7 mouse cellular contexts compared by ENCODE assay signal in the genomic region with DNA sequence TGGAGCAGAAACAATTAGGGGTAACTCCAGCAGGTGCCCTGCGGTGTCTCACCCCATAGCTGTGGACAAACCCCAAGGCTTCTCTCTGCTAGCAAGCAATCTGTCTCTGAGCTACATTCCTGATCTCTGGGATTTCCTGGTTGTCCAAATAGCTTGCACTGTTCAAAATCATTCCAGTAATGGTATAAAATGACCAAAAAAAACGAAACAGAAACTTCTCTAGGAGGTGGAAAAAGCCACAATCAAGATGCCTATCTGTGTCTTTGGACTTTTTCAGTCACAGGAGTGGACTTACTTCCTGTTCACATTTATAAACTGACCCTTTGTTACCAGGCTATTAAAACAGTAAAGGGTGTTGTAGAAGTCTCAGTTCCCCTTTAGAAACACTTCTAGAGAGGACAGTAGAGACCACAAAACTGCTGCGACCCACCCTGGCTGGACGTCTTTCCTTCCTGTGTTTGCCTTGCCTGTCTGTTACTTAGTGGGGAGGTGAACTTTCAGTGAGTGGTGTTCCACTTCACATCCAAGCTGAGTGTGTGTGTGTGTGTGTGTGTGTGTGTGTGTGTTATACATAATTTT. TPM values are rescaled to one million over a fixed set of nuclear protein-coding genes. Genes with fewer than 3 reads are reported as not detected.
DNase-seq lines count a peak whose midpoint lies in the region; ATAC-seq and TF ChIP-seq lines count a peak whose summit lies in the region.

No protein-coding gene starts in this region.

- H3K9me3 ChIP-seq in lung, postnatal 0 days (ENCODE audit: low read length): no peaks in the 10 kb centered on the region
- H3K9me3 ChIP-seq in forebrain, postnatal 0 days (ENCODE audit: low read length): no peaks in the 10 kb centered on the region
- H3K9me3 ChIP-seq in stomach, postnatal 0 days (ENCODE audit: control insufficient read depth, low read length): no peaks in the 10 kb centered on the region

- H3K27me3 ChIP-seq in lung, postnatal 0 days (replicated peaks; ENCODE audit: insufficient read depth, low read length): no peaks in the 10 kb centered on the region
- no peaks in the 10 kb centered on the region for H3K27me3 ChIP-seq in forebrain, postnatal 0 days (ENCODE audit: insufficient read depth, low read length)
- no peaks in the 10 kb centered on the region for H3K27me3 ChIP-seq in stomach, postnatal 0 days (ENCODE audit: control insufficient read depth, insufficient read depth, low read length)

- H3K27ac ChIP-seq in lung, postnatal 0 days (ENCODE audit: low read length): no peak overlapping the region
- no peak overlapping the region for H3K27ac ChIP-seq in forebrain, postnatal 0 days (ENCODE audit: low read depth, low read length)
- peak overlapping the region; percentile 10; the same call in 1 of the 2 replicates for H3K27ac ChIP-seq in stomach, postnatal 0 days (replicated peaks)

- peak overlapping the region; percentile 46 for H3K4me2 ChIP-seq in lung, postnatal 0 days (replicated peaks; ENCODE audit: low read depth, low read length)
- H3K4me2 ChIP-seq in forebrain, postnatal 0 days (ENCODE audit: low read depth): peak overlapping the region; percentile 60
- H3K4me2 ChIP-seq in stomach, postnatal 0 days (replicated peaks; ENCODE audit: low read depth): peak overlapping the region; percentile 44

- no peak overlapping the region for H3K9ac ChIP-seq in lung, postnatal 0 days (replicated peaks; ENCODE audit: low read depth)
- peak overlapping the region; percentile 66 for H3K9ac ChIP-seq in forebrain, postnatal 0 days
- peak overlapping the region; percentile 35; the same call in 1 of the 2 replicates for H3K9ac ChIP-seq in stomach, postnatal 0 days (ENCODE audit: low read length)

- no peak for TF ChIP-seq CTCF in lung, postnatal 0 days (IDR thresholded peaks at IDR 0.05)
- no peak for TF ChIP-seq CTCF in lung, adult 2 months (IDR thresholded peaks at IDR 0.05; ENCODE audit: insufficient read depth, low read length)
- TF ChIP-seq CTCF in forebrain, postnatal 0 days (IDR thresholded peaks at IDR 0.05; ENCODE audit: low read depth): no peak
- TF ChIP-seq CTCF in stomach, postnatal 0 days (IDR thresholded peaks at IDR 0.05; ENCODE audit: low read depth): no peak

- H3K4me1 ChIP-seq in lung, postnatal 0 days (ENCODE audit: insufficient read depth, low read depth, low read length): no peaks in the 10 kb centered on the region
- H3K4me1 ChIP-seq in lung, adult 2 months (ENCODE audit: control insufficient read depth, insufficient read depth, low read length): peaks cover 4% of the 10 kb centered on the region; the same call in 1 of the 2 replicates
- H3K4me1 ChIP-seq in forebrain, postnatal 0 days (ENCODE audit: insufficient read depth): peaks cover 11% of the 10 kb centered on the region; the same call in 1 of the 2 replicates
- 0 out of 2 replicates have a peak, but pooled peaks cover 2% of the 10 kb centered on the region for H3K4me1 ChIP-seq in stomach, postnatal 0 days (replicated peaks; ENCODE audit: control insufficient read depth, insufficient read depth)

- TF ChIP-seq POLR2A in lung, adult 2 months (IDR thresholded peaks at IDR 0.05; ENCODE audit: borderline replicate concordance, extremely low read depth, low read depth, low read length): no peak

- no peak overlapping the region for H3K4me3 ChIP-seq in lung, postnatal 0 days (ENCODE audit: low read depth, low read length)
- no peak overlapping the region for H3K4me3 ChIP-seq in lung, adult 2 months (replicated peaks; ENCODE audit: extremely low read depth, low read depth, low read length)
- H3K4me3 ChIP-seq in forebrain, postnatal 0 days (ENCODE audit: low read depth, low read length): peak overlapping the region; percentile 43; the same call in 1 of the 2 replicates
- no peak overlapping the region; the same call in 1 of the 2 replicates for H3K4me3 ChIP-seq in stomach, postnatal 0 days (ENCODE audit: low read depth, low read length)

- TF ChIP-seq EP300 in lung, postnatal 0 days (IDR thresholded peaks at IDR 0.05): no peak
- TF ChIP-seq EP300 in stomach, postnatal 0 days (optimal IDR thresholded peaks at IDR 0.05): no peak

- no peaks in the 10 kb centered on the region for H3K36me3 ChIP-seq in lung, postnatal 0 days (ENCODE audit: insufficient read depth, low read length)
- H3K36me3 ChIP-seq in forebrain, postnatal 0 days (ENCODE audit: insufficient read depth): no peaks in the 10 kb centered on the region
- no peaks in the 10 kb centered on the region for H3K36me3 ChIP-seq in stomach, postnatal 0 days (ENCODE audit: control insufficient read depth, insufficient read depth, low read length)

- WGBS in lung, postnatal 0 days: 35% methylated on average over 4 of the region's 4 CpGs
- WGBS in lung, adult 2 months: 31% methylated on average over 4 of the region's 4 CpGs
- 75% methylated on average over 4 of the region's 4 CpGs for WGBS in forebrain, postnatal 0 days
- WGBS in stomach, postnatal 0 days: 63% methylated on average over 4 of the region's 4 CpGs

- ATAC-seq in lung, postnatal 0 days: no peak
- ATAC-seq in forebrain, postnatal 0 days: peak; percentile 5
- ATAC-seq in stomach, postnatal 0 days (ENCODE audit: low FRiP score, low TSS enrichment): no peak

- DNase-seq in lung, postnatal 0 days (ENCODE audit: low spot score): peak; percentile 25
- DNase-seq in lung, adult 2 months: no peak
- DNase-seq in forebrain, postnatal 0 days: no peak
- DNase-seq in lung, postnatal 25 days (ENCODE audit: low spot score): peak; percentile 47
- no peak for DNase-seq in stomach, postnatal 0 days (ENCODE audit: low spot score)
- DNase-seq in retina, postnatal 1 day: no peak
- DNase-seq in layer of hippocampus, postnatal 25 days (ENCODE audit: extremely low spot score in 1 of 2, low spot score in 1 of 2): no peak

RNA-seq across cellular contexts. Expression of a gene that starts 0.7 kb away (rescaled TPM):
- polyA plus RNA-seq in lung, postnatal 0 days (2015; fragmentation: Nextera tagmentation; extraction: Ambion mirVana): 1.1 and 1.3 TPM in 2 replicates
- 6.2 and 9.5 TPM in 2 replicates for polyA plus RNA-seq in lung, adult 2 months (2012; rRNA removed)
- 16.2 and 16.4 TPM in 2 replicates for total RNA-seq in forebrain, postnatal 0 days (2014; rRNA removed)
- 9.6 and 10.5 TPM in 2 replicates for polyA plus RNA-seq in forebrain, postnatal 0 days (2015; fragmentation: Nextera tagmentation; extraction: Ambion mirVana)
- 2.0 and 2.7 TPM in 2 replicates for polyA plus RNA-seq in stomach, postnatal 0 days (2015; fragmentation: Nextera tagmentation; extraction: Ambion mirVana)
- 10 to 100 TPM; 40.1 to 40.4 TPM for total RNA-seq in layer of hippocampus, postnatal 25 days (2021)

RNA-seq across cellular contexts. Expression of a gene that starts 18.8 kb away (rescaled TPM):
- polyA plus RNA-seq in lung, postnatal 0 days (2015; fragmentation: Nextera tagmentation; extraction: Ambion mirVana): 39.9 and 42.1 TPM in 2 replicates
- 43.7 and 49.2 TPM in 2 replicates for polyA plus RNA-seq in lung, adult 2 months (2012; rRNA removed)
- 42.7 and 48.5 TPM in 2 replicates for total RNA-seq in forebrain, postnatal 0 days (2014; rRNA removed)
- 69.6 and 96.3 TPM in 2 replicates for polyA plus RNA-seq in forebrain, postnatal 0 days (2015; fragmentation: Nextera tagmentation; extraction: Ambion mirVana)
- polyA plus RNA-seq in stomach, postnatal 0 days (2015; fragmentation: Nextera tagmentation; extraction: Ambion mirVana): 35.1 and 37.7 TPM in 2 replicates
- total RNA-seq in layer of hippocampus, postnatal 25 days (2021): 10 to 100 TPM; 39.5 to 44.1 TPM

RNA-seq across cellular contexts. Expression of a gene that starts 43.5 kb away (rescaled TPM):
- polyA plus RNA-seq in lung, postnatal 0 days (2015; fragmentation: Nextera tagmentation; extraction: Ambion mirVana): 0.36 and 0.76 TPM in 2 replicates
- polyA plus RNA-seq in lung, adult 2 months (2012; rRNA removed): 0.19 and 0.32 TPM in 2 replicates
- total RNA-seq in forebrain, postnatal 0 days (2014; rRNA removed): not detected in 2 replicates
- 0.12 and 0.15 TPM in 2 replicates for polyA plus RNA-seq in forebrain, postnatal 0 days (2015; fragmentation: Nextera tagmentation; extraction: Ambion mirVana)
- polyA plus RNA-seq in stomach, postnatal 0 days (2015; fragmentation: Nextera tagmentation; extraction: Ambion mirVana): 0.55 and 1.1 TPM in 2 replicates
- total RNA-seq in layer of hippocampus, postnatal 25 days (2021): under 1 TPM; 0.61 to 0.71 TPM

RNA-seq across cellular contexts. Expression of a gene that starts 50.7 kb away (rescaled TPM):
- polyA plus RNA-seq in lung, postnatal 0 days (2015; fragmentation: Nextera tagmentation; extraction: Ambion mirVana): 50.6 and 52.3 TPM in 2 replicates
- polyA plus RNA-seq in lung, adult 2 months (2012; rRNA removed): 50.7 and 73.0 TPM in 2 replicates
- total RNA-seq in forebrain, postnatal 0 days (2014; rRNA removed): 24.5 and 32.9 TPM in 2 replicates
- 12.7 and 14.8 TPM in 2 replicates for polyA plus RNA-seq in forebrain, postnatal 0 days (2015; fragmentation: Nextera tagmentation; extraction: Ambion mirVana)
- 1.4 and 3.4 TPM in 2 replicates for polyA plus RNA-seq in stomach, postnatal 0 days (2015; fragmentation: Nextera tagmentation; extraction: Ambion mirVana)
- total RNA-seq in layer of hippocampus, postnatal 25 days (2021): 10 to 100 TPM; 10.9 to 12.7 TPM

RNA-seq across cellular contexts. Expression of a gene that starts 55.3 kb away (rescaled TPM):
- polyA plus RNA-seq in lung, postnatal 0 days (2015; fragmentation: Nextera tagmentation; extraction: Ambion mirVana): 0.26 TPM in 2 replicates
- 0.83 and 1.1 TPM in 2 replicates for polyA plus RNA-seq in lung, adult 2 months (2012; rRNA removed)
- total RNA-seq in forebrain, postnatal 0 days (2014; rRNA removed): not detected in 2 replicates
- polyA plus RNA-seq in forebrain, postnatal 0 days (2015; fragmentation: Nextera tagmentation; extraction: Ambion mirVana): 0.79 and 0.93 TPM in 2 replicates
- 0.05 and 0.10 TPM in 2 replicates for polyA plus RNA-seq in stomach, postnatal 0 days (2015; fragmentation: Nextera tagmentation; extraction: Ambion mirVana)
- total RNA-seq in layer of hippocampus, postnatal 25 days (2021): 1 to 10 TPM in 1 of 2 experiments, under 1 TPM in 1; 0.92 to 1.7 TPM

Comparison
In these comparisons a context has a peak if more than half of its experiments do, and no peak if none do; other contexts are left out.
1. DNase-seq: peak in lung, postnatal 0 days (single experiment) and lung, postnatal 25 days (single experiment); none in lung, adult 2 months (single experiment), forebrain, postnatal 0 days (single experiment), stomach, postnatal 0 days (single experiment), retina, postnatal 1 day (single experiment) and layer of hippocampus, postnatal 25 days (0 of 2).
2. Peak in every context shown above with its lines, with median percentiles within 50 percentile points of each other: H3K4me2 ChIP-seq.